Mouse (Mus musculus): ENCODE results near the gene Tyrp1.

DNA sequence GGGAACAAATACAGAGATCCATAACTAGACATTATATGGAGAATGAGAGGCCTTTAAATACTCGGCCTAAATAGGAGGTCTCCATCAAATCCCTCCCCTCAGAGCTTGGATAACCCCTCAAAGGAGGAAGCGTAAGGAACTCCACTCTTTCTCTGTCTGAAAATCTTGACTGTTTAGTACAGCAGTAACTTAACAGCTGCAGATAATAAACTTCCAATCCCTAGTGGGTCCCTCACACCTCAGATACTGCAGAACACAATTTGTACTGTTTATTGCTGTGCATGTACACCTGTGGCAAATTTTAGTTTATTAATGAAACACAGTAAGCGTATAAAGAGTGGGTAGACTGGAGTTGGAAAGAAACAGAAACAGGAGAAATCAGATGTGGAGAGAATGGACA is 12.0 kb upstream of the Tyrp1 start:
- no peak for TF ChIP-seq GATA1 (IDR thresholded peaks at IDR 0.05; ENCODE audit: low read length)
- no peak for TF ChIP-seq TAL1 (IDR thresholded peaks at IDR 0.05; ENCODE audit: low read length)
